Mouse (Mus musculus): Measurements from ENCODE around the gene Zfp628.

DNA sequence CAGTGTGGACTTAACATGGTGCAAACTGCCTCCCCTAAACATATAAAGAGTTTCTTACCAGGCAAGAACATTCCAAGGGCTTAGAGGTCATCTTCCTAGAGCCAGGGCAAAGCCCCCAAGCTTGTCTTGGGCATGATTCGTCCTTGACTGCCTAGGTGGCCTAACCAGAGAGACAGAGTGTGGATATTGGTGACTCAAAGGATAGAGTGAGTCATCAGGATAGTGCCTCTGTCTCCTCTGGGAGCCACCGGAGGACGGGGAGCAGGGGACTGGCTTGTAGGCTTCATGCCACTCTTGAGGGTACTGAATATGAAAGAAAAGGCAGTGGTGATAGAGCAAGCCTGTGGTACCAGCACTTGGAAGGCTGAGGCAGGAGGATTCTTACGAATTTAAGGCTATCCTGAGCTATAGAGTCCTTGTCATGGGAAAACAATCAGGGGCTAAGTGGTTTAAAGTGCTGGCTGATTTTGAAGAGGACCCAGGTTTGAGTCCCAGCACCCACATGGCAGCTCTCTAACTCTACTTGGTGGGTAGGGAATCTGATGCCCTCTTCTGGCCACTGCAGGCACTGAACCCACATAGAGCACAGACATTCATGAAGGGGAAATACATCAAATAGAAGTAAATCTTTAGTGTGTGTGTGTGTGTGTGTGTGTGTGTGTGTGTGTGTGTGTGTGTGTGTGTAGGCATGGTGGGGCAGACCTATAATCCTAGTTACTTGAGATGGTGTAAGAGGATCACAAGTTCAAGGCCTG, 19.3 kb downstream of the Zfp628 start:
- TF ChIP-seq CTCF (IDR thresholded peaks at IDR 0.05) = peak; percentile 48
- no peak for TF ChIP-seq EP300 (IDR thresholded peaks at IDR 0.05)

Measured in lung, postnatal 0 days (tissue).